Mouse (Mus musculus): ENCODE measurements around the gene 2310022B05Rik.

- TF ChIP-seq CTCF (conservative IDR thresholded peaks at IDR 0.05; ENCODE audit: low read length) = no peak
- no peak for TF ChIP-seq POU5F1 (IDR thresholded peaks at IDR 0.05; ENCODE audit: borderline replicate concordance, low read length)
- no peak for TF ChIP-seq NANOG (IDR thresholded peaks at IDR 0.05; ENCODE audit: borderline replicate concordance, low read length)
Measured at GRCm38 (mm10) chr8:124657961-124658360, 5.2 kb downstream of the 2310022B05Rik start.
